Mouse (Mus musculus): ENCODE results near the gene Tma7. TPM values are rescaled to one million over a fixed set of nuclear protein-coding genes. Genes with fewer than 3 reads are reported as not detected.

The Tma7 gene
- polyA plus RNA-seq, 1 experiment from 2014 or later: 719 TPM

DNA sequence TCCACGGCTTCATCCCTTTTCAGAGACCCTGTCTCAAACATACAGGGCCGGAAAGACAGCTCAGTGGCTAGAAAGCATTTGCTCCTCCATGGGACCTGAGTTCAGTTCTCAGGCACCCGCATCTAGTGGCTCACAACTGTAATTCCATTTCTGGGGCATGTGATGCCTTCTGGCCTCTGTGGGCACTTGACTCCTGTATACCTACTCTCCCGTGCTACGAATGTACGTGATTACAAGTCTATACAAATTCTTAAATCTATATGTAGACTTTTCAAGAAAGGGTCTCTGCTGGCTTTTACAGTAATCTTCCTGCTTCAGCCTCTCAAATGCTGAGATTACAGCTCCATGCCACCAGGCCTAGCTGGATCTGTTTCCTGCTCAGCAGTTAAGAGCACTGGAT, 38.6 kb upstream of the Tma7 start:
- DNase-seq (ENCODE audit: low spot score) (no peak), ATAC-seq (ENCODE audit: insufficient read depth, low FRiP score, low TSS enrichment) (no peak)
- no peak overlapping the region for H3K9ac ChIP-seq (ENCODE audit: low read length)
- no peaks in the 10 kb centered on the region for H3K9me3 ChIP-seq (ENCODE audit: control insufficient read depth, low read length)
- H3K4me1 ChIP-seq (ENCODE audit: control insufficient read depth, insufficient read depth, low read length): no peaks in the 10 kb centered on the region
- H3K27me3 ChIP-seq (ENCODE audit: control insufficient read depth, insufficient read depth, low read length): no peaks in the 10 kb centered on the region
- 93% methylated on average over 6 of the region's 6 CpGs for WGBS
- peaks cover 16% of the 10 kb centered on the region for H3K36me3 ChIP-seq (ENCODE audit: control insufficient read depth, insufficient read depth, low read length)
- no peak overlapping the region for H3K27ac ChIP-seq (ENCODE audit: low read depth, low read length)
- no peak overlapping the region for H3K4me3 ChIP-seq (ENCODE audit: low read depth, low read length)
- no peak overlapping the region for H3K4me2 ChIP-seq (ENCODE audit: low read depth)

DNA sequence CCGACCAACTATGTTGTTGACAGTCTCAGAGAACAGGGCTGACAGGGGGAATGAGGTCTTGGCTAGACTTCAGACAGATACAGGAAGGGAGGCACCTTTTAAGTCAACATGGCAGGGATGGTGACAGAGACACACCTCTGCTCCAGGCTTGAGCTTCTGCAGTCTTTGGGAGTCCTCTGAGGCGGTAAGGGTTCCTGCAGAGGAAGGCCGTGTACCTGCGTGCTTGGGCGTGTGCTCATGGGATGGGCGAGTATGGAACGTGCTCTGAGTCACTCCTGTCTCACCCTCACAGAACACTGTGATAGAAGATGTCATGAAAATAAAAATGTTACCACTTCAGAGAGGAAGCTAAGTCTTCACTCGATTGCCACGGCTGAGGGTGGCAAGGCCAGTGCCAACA, 37.2 kb upstream of the Tma7 start:
- Histone ChIP-seq H3K27me3 (ENCODE audit: control insufficient read depth, insufficient read depth, low read length) (no peaks in the 10 kb centered on the region), H3K9ac (ENCODE audit: low read length) (no peak overlapping the region), H3K4me1 (ENCODE audit: control insufficient read depth, insufficient read depth, low read length) (no peaks in the 10 kb centered on the region), H3K36me3 (ENCODE audit: control insufficient read depth, insufficient read depth, low read length) (peaks cover 25% of the 10 kb centered on the region), H3K9me3 (ENCODE audit: control insufficient read depth, low read length) (no peaks in the 10 kb centered on the region), H3K4me3 (ENCODE audit: low read depth, low read length) (no peak overlapping the region), H3K27ac (ENCODE audit: low read depth, low read length) (no peak overlapping the region), H3K4me2 (ENCODE audit: low read depth) (no peak overlapping the region)
- ATAC-seq (ENCODE audit: insufficient read depth, low FRiP score, low TSS enrichment) (no peak), DNase-seq (ENCODE audit: low spot score) (no peak)
- WGBS: 92% methylated on average over 9 of the region's 9 CpGs

DNA sequence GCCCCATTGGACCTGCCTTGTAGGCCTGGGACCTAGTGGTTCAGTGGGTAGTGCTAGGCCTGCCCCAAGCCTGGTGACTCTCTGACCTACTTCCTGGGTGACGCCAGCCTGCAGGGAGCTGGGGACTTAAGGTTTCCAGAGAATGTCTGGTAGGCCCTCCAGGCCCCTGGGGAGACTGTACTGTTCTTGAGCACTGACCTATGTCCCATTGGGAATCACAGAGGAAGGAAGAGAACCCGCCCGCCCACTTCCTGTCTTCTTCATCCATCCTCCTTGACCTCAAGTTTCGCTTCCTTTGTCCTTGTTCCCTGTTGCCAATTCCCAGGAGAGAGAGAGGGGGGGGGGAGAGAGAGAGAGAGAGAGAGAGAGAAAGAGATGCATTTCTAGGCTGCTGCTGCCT, 35.7 kb upstream of the Tma7 start:
- Histone ChIP-seq H3K9me3 (ENCODE audit: control insufficient read depth, low read length) (no peaks in the 10 kb centered on the region), H3K4me3 (ENCODE audit: low read depth, low read length) (no peak overlapping the region), H3K36me3 (ENCODE audit: control insufficient read depth, insufficient read depth, low read length) (peaks cover 30% of the 10 kb centered on the region), H3K27me3 (ENCODE audit: control insufficient read depth, insufficient read depth, low read length) (no peaks in the 10 kb centered on the region), H3K27ac (ENCODE audit: low read depth, low read length) (no peak overlapping the region), H3K4me2 (ENCODE audit: low read depth) (no peak overlapping the region), H3K9ac (ENCODE audit: low read length) (no peak overlapping the region), H3K4me1 (ENCODE audit: control insufficient read depth, insufficient read depth, low read length) (no peaks in the 10 kb centered on the region)
- WGBS: 92% methylated on average over 4 of the region's 4 CpGs
- DNase-seq (ENCODE audit: low spot score) (no peak), ATAC-seq (ENCODE audit: insufficient read depth, low FRiP score, low TSS enrichment) (no peak)

DNA sequence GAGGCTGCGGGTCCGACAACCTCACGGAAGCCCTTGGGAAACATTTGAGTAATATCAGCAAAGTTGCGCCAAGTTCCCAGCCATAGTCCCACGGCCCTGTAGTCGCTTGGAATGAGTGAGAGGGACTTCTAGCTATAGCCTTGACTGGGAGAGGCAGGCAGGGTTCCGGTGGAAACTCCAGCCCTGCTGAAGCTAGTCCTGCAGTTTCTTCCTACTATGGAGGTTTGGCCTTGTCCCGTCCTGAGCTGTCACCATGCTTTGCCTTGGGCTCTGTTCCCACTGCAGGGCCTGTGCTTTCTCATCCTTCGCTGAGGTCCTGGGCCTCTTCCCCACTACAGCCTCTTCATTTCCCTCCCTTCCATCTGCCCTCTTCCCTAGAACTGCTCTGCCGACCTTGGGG, 33.8 kb upstream of the Tma7 start:
- Histone ChIP-seq H3K4me2 (ENCODE audit: low read depth) (no peak overlapping the region), H3K4me1 (ENCODE audit: control insufficient read depth, insufficient read depth, low read length) (no peaks in the 10 kb centered on the region), H3K27ac (ENCODE audit: low read depth, low read length) (no peak overlapping the region), H3K4me3 (ENCODE audit: low read depth, low read length) (no peak overlapping the region), H3K36me3 (ENCODE audit: control insufficient read depth, insufficient read depth, low read length) (peaks cover 36% of the 10 kb centered on the region), H3K9me3 (ENCODE audit: control insufficient read depth, low read length) (no peaks in the 10 kb centered on the region), H3K9ac (ENCODE audit: low read length) (no peak overlapping the region), H3K27me3 (ENCODE audit: control insufficient read depth, insufficient read depth, low read length) (no peaks in the 10 kb centered on the region)
- ATAC-seq (ENCODE audit: insufficient read depth, low FRiP score, low TSS enrichment) (no peak), DNase-seq (ENCODE audit: low spot score) (no peak)
- 95% methylated on average over 10 of the region's 10 CpGs for WGBS

DNA sequence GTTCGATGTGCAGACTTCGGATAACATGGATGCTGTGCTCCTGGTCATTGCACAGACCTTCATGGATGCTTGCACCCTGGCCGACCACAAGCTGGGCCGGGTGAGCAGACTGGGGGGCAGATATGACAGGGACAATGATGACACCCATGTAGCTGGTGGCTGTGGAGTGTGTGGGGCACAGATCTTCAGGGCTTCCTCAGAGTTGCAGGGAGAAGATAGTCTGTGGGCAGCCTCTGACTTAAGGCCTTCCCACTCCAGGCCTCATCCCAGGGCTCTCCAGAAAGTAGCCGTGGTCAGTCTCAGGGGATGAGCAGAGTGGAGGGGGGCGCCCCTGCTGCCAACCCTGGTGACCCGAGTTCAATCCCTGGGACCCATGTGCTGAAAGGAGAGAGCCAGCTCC, 32.5 kb upstream of the Tma7 start:
- Histone ChIP-seq H3K9ac (ENCODE audit: low read length) (no peak overlapping the region), H3K27me3 (ENCODE audit: control insufficient read depth, insufficient read depth, low read length) (no peaks in the 10 kb centered on the region), H3K4me2 (ENCODE audit: low read depth) (no peak overlapping the region), H3K27ac (ENCODE audit: low read depth, low read length) (no peak overlapping the region), H3K36me3 (ENCODE audit: control insufficient read depth, insufficient read depth, low read length) (peaks cover 41% of the 10 kb centered on the region), H3K9me3 (ENCODE audit: control insufficient read depth, low read length) (no peaks in the 10 kb centered on the region), H3K4me1 (ENCODE audit: control insufficient read depth, insufficient read depth, low read length) (no peaks in the 10 kb centered on the region), H3K4me3 (ENCODE audit: low read depth, low read length) (no peak overlapping the region)
- ATAC-seq (ENCODE audit: insufficient read depth, low FRiP score, low TSS enrichment) (no peak), DNase-seq (ENCODE audit: low spot score) (no peak)
- 81% methylated on average over 7 of the region's 7 CpGs for WGBS

DNA sequence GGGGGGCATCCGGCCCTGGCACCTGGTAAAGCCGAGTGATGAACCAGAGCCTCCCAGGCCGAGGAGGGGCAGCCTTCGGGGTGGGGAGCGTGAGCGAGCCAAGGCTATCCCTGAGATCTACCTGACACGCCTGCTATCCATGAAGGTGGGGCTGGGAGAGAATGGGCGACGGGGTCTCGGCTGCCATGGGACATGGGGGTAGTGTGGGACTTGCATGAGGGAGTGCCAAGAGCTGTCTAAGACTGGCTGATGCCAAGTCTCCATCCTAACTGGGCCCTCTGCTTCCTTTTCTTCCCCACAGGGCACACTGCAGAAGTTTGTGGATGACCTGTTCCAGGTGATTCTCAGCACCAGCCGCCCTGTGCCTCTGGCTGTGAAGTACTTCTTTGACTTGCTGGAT, 31.9 kb upstream of the Tma7 start:
- 96% methylated on average over 11 of the region's 11 CpGs for WGBS
- ATAC-seq (ENCODE audit: insufficient read depth, low FRiP score, low TSS enrichment): no peak

DNA sequence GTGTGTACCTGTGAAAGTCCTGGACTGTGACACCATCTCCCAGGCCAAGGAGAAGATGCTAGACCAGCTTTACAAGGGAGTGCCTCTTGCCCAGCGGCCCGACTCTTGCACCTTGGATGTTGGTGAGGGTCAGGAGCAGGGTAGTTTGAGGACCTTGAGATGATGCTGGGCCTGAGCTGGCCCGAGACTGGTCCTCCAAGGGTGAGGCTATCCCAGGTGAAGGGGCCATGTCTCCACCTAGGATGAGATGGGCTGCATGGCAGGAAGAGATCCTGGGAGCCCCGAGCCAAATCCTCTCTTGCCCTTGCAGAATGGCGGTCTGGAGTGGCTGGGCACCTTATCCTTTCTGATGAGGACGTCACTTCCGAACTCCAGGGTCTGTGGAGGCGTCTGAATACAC, 30.9 kb upstream of the Tma7 start:
- no peak for DNase-seq (ENCODE audit: low spot score)
- Histone ChIP-seq H3K9ac (ENCODE audit: low read length) (no peak overlapping the region), H3K36me3 (ENCODE audit: control insufficient read depth, insufficient read depth, low read length) (peaks cover 46% of the 10 kb centered on the region), H3K4me2 (ENCODE audit: low read depth) (no peak overlapping the region), H3K4me1 (ENCODE audit: control insufficient read depth, insufficient read depth, low read length) (no peaks in the 10 kb centered on the region), H3K27me3 (ENCODE audit: control insufficient read depth, insufficient read depth, low read length) (no peaks in the 10 kb centered on the region), H3K9me3 (ENCODE audit: control insufficient read depth, low read length) (no peaks in the 10 kb centered on the region), H3K27ac (ENCODE audit: low read depth, low read length) (no peak overlapping the region), H3K4me3 (ENCODE audit: low read depth, low read length) (no peak overlapping the region)
- WGBS: 90% methylated on average over 8 of the region's 8 CpGs
- ATAC-seq (ENCODE audit: insufficient read depth, low FRiP score, low TSS enrichment): no peak

More for the DNA sequence above, 31.9 kb upstream of the Tma7 start:
- peaks cover 43% of the 10 kb centered on the region for H3K36me3 ChIP-seq (ENCODE audit: control insufficient read depth, insufficient read depth, low read length)
- H3K27ac ChIP-seq (ENCODE audit: low read depth, low read length): no peak overlapping the region
- H3K9ac ChIP-seq (ENCODE audit: low read length): no peak overlapping the region
- no peaks in the 10 kb centered on the region for H3K27me3 ChIP-seq (ENCODE audit: control insufficient read depth, insufficient read depth, low read length)
- H3K4me2 ChIP-seq (ENCODE audit: low read depth): no peak overlapping the region
- no peaks in the 10 kb centered on the region for H3K9me3 ChIP-seq (ENCODE audit: control insufficient read depth, low read length)
- no peaks in the 10 kb centered on the region for H3K4me1 ChIP-seq (ENCODE audit: control insufficient read depth, insufficient read depth, low read length)
- no peak overlapping the region for H3K4me3 ChIP-seq (ENCODE audit: low read depth, low read length)
- no peak for DNase-seq (ENCODE audit: low spot score)

DNA sequence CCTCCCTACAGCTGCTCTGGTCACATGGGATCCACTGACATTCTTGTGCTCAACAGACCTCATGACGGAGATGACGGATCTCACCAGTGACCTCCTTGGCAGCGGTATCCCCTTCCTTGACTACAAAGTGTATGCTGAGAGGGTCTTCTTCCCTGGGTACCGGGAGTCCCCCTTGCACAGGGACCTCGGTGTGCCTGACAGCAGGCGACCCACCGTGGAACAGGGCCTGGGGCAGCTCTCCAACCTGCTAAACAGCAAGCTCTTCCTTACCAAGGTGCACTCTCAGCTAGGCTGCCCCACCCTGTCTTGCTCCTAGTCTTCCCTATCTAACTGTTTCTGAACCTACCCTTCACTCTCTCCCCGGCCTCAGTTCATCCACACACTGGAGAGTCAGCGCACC, 29.2 kb upstream of the Tma7 start:
- Histone ChIP-seq H3K4me1 (ENCODE audit: control insufficient read depth, insufficient read depth, low read length) (no peaks in the 10 kb centered on the region), H3K36me3 (ENCODE audit: control insufficient read depth, insufficient read depth, low read length) (peaks cover 46% of the 10 kb centered on the region), H3K27ac (ENCODE audit: low read depth, low read length) (no peak overlapping the region), H3K4me2 (ENCODE audit: low read depth) (no peak overlapping the region), H3K9ac (ENCODE audit: low read length) (no peak overlapping the region), H3K4me3 (ENCODE audit: low read depth, low read length) (no peak overlapping the region), H3K27me3 (ENCODE audit: control insufficient read depth, insufficient read depth, low read length) (no peaks in the 10 kb centered on the region), H3K9me3 (ENCODE audit: control insufficient read depth, low read length) (no peaks in the 10 kb centered on the region)
- peak; percentile 8 for DNase-seq (ENCODE audit: low spot score)
- no peak for ATAC-seq (ENCODE audit: insufficient read depth, low FRiP score, low TSS enrichment)
- WGBS: 91% methylated on average over 9 of the region's 9 CpGs

DNA sequence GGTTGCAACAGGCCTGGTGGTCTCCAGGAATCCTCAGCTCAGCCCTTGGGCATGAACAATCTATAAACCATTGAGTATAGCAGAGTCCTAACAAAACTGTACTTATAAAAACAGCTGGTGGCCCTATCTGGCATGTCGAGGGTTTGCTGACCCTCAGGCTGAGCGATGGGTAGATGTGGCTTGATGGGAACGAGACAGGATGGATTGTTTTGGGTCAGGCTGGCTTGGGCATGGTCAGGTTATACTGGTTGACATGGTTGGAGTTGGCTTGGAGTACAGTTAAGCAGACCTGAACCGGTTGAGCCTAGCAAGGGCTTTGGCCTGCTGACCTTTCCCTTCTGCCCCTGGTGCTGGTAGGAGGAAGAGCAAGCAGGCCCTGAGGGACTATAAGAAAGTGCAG, 28.7 kb upstream of the Tma7 start:
- no peak for ATAC-seq (ENCODE audit: insufficient read depth, low FRiP score, low TSS enrichment)
- Histone ChIP-seq H3K9me3 (ENCODE audit: control insufficient read depth, low read length) (no peaks in the 10 kb centered on the region), H3K27me3 (ENCODE audit: control insufficient read depth, insufficient read depth, low read length) (no peaks in the 10 kb centered on the region), H3K27ac (ENCODE audit: low read depth, low read length) (no peak overlapping the region), H3K4me3 (ENCODE audit: low read depth, low read length) (no peak overlapping the region), H3K9ac (ENCODE audit: low read length) (no peak overlapping the region), H3K4me1 (ENCODE audit: control insufficient read depth, insufficient read depth, low read length) (no peaks in the 10 kb centered on the region), H3K4me2 (ENCODE audit: low read depth) (no peak overlapping the region), H3K36me3 (ENCODE audit: control insufficient read depth, insufficient read depth, low read length) (peaks cover 46% of the 10 kb centered on the region)
- DNase-seq (ENCODE audit: low spot score): peak; percentile 6
- WGBS: 88% methylated on average over 4 of the region's 4 CpGs

Data from neural tube, embryonic 11.5 days (tissue).